Mouse (Mus musculus): Measurements from ENCODE around the gene Esam. TPM values are rescaled to one million over a fixed set of nuclear protein-coding genes. Genes with fewer than 3 reads are reported as not detected.

Gene Esam
- polyA plus RNA-seq, 1 experiment from 2014 or later = 47.2 TPM

DNA sequence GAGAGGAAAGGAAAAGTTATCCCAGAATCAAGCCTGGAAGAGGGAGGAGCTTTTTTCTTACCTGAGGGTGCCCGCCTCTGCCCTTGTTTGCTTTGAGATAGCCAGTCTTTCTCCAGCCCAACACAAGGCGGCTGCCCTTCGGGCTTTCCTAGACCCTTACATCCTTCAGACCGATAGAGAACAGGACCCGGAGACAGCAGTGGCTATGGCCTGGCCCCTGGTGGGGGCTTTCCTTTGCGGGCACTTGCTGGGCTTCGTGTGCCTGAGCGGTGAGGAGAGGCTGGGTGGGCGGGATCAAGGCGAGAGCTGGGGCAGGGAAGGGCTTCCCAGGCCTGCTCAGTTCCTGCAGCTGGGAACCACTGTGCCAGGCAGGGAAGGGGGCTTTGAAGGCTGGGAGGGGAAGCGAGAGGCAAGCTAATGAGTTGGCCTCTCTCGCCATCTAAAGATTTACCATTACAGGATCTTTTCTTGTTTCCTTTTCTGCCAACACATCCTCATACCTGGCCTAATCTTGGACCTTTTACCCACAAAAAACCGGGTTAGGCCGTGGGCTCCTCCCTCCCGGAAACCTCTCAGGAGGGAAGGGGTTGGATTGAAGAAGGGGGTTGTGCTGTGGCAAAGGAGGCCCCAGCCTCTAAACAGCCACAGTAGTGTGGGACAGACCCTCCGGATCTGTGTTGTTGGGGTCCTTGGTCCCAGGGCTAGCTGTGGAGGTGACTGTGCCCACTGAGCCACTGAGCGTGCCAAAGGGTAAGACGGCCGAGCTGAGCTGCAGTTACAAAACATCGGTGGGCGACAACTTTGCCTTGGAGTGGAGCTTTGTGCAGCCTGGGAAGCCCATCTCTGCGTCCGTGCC is 11.5 kb downstream of the Esam start, which contains the start of gene Vsig2:
Gene Vsig2, plus strand, starts transcription at position 86 of the 856 bp plus-strand sequence.
- H3K27me3 ChIP-seq (replicated peaks; ENCODE audit: control insufficient read depth, insufficient read depth, low read length) = 0 out of 2 replicates have a peak, but pooled peaks cover 3% of the 10 kb centered on the region
- WGBS = 47% methylated on average over 23 of the region's 23 CpGs
- ATAC-seq (replicated peaks; ENCODE audit: low FRiP score, low TSS enrichment, low read depth) (no peak), DNase-seq (ENCODE audit: low spot score) (no peak)
- no peak within 1 kb of the TSS for H3K4me3 ChIP-seq (ENCODE audit: low read depth, low read length)
- no peak within 1 kb of the TSS for H3K27ac ChIP-seq (ENCODE audit: low read depth)
- H3K9ac ChIP-seq (ENCODE audit: low read length) = no peak within 1 kb of the TSS
- H3K4me2 ChIP-seq (ENCODE audit: low read length) = 0 out of 2 replicates have a peak within 1 kb of the TSS, but pooled peaks have one; percentile 12
- no peaks in the 10 kb centered on the region for H3K9me3 ChIP-seq (ENCODE audit: control insufficient read depth, low read length)
- H3K36me3 ChIP-seq (ENCODE audit: control insufficient read depth, insufficient read depth, low read length) = no peaks in the 10 kb centered on the region
- H3K4me1 ChIP-seq (replicated peaks; ENCODE audit: control insufficient read depth, insufficient read depth, low read length) = peaks cover 5% of the 10 kb centered on the region

DNA sequence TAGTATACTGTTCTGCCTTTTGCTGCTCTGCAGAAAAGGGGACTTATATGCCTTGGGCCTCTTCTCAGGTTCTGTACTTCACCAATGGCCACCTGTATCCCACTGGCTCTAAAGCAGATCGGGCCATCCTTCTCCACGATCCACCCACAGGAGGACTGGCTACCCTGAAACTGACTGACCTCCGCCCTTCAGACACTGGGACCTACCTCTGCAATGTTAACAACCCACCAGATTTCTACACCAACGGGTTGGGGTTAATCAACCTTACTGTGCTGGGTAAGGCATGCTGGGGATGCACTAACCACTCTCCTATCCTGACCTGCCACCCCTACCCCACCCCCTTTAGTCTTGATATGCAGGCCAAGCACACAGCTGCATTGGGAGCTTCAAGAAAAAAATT is 12.3 kb downstream of the Esam start:
- no peak for ATAC-seq (replicated peaks; ENCODE audit: low FRiP score, low TSS enrichment, low read depth)
- H3K27ac ChIP-seq (ENCODE audit: low read depth) = no peak overlapping the region

GRCm38 (mm10) chr9:37540701-37541575 is 13.1 kb downstream of the Esam start:
- H3K27me3 ChIP-seq (replicated peaks; ENCODE audit: control insufficient read depth, insufficient read depth, low read length) = peaks cover 15% of the 10 kb centered on the region
- WGBS = 73% methylated on average over 6 of the region's 6 CpGs
- H3K9ac ChIP-seq (ENCODE audit: low read length) = no peak overlapping the region
- DNase-seq (ENCODE audit: low spot score) (no peak), ATAC-seq (replicated peaks; ENCODE audit: low FRiP score, low TSS enrichment, low read depth) (no peak)
- no peaks in the 10 kb centered on the region for H3K9me3 ChIP-seq (ENCODE audit: control insufficient read depth, low read length)
- H3K36me3 ChIP-seq (ENCODE audit: control insufficient read depth, insufficient read depth, low read length) = no peaks in the 10 kb centered on the region
- no peak overlapping the region for H3K4me2 ChIP-seq (ENCODE audit: low read length)
- H3K4me1 ChIP-seq (replicated peaks; ENCODE audit: control insufficient read depth, insufficient read depth, low read length) = peaks cover 6% of the 10 kb centered on the region
- no peak overlapping the region for H3K4me3 ChIP-seq (ENCODE audit: low read depth, low read length)
- H3K27ac ChIP-seq (ENCODE audit: low read depth) = no peak overlapping the region

More for the DNA sequence above, 12.3 kb downstream of the Esam start:
- Histone ChIP-seq H3K9ac (ENCODE audit: low read length) (no peak overlapping the region), H3K9me3 (ENCODE audit: control insufficient read depth, low read length) (no peaks in the 10 kb centered on the region), H3K4me3 (ENCODE audit: low read depth, low read length) (no peak overlapping the region), H3K27me3 (replicated peaks; ENCODE audit: control insufficient read depth, insufficient read depth, low read length) (peaks cover 8% of the 10 kb centered on the region; the same call in 1 of the 2 replicates), H3K4me2 (ENCODE audit: low read length) (no peak overlapping the region), H3K4me1 (replicated peaks; ENCODE audit: control insufficient read depth, insufficient read depth, low read length) (peaks cover 6% of the 10 kb centered on the region), H3K36me3 (ENCODE audit: control insufficient read depth, insufficient read depth, low read length) (no peaks in the 10 kb centered on the region)
- 87% methylated on average over 4 of the region's 4 CpGs for WGBS
- no peak for DNase-seq (ENCODE audit: low spot score)

DNA sequence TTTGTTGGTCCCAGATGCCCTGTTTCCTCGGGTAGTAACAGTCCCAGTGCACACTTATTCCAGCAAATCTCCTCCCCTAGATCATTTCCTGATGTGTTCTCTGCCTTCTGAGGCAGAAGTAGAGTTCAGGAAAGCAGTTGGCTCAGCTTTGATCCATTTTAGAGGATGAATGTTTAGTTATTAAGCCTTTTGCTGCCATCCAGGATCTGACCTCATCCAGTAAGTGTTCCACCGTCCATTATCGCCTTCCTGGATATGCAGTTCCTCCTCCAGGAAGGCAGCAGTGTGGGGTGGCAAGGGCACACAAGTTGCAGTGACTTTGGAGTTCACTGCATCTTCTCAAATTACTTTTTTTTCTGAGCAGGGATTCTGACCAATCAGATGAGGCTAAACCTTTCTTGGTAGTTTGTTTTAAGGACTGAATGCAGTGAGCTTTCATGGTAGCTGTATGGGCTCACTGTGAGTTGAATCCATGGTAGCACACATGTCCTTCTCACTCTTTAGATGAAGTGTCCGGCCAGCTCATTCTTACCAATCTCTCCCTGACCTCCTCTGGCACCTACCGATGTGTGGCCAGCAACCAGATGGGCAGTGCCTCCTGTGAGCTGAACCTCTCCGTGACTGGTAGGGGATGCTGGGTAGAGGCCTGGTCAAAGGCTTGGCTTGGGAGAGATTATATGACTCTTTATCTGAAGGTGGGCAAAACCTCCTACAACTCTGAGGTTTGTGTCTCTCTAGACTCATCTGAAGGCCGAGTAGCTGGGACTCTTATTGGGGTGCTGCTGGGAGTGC is 14.2 kb downstream of the Esam start:
- peaks cover 6% of the 10 kb centered on the region for H3K4me1 ChIP-seq (replicated peaks; ENCODE audit: control insufficient read depth, insufficient read depth, low read length)
- H3K36me3 ChIP-seq (ENCODE audit: control insufficient read depth, insufficient read depth, low read length) = no peaks in the 10 kb centered on the region
- H3K9me3 ChIP-seq (ENCODE audit: control insufficient read depth, low read length) = no peaks in the 10 kb centered on the region
- WGBS = 67% methylated on average over 7 of the region's 7 CpGs
- H3K4me3 ChIP-seq (ENCODE audit: low read depth, low read length) = no peak overlapping the region
- DNase-seq (ENCODE audit: low spot score) = no peak
- no peak for ATAC-seq (replicated peaks; ENCODE audit: low FRiP score, low TSS enrichment, low read depth)
- no peak overlapping the region for H3K9ac ChIP-seq (ENCODE audit: low read length)
- no peak overlapping the region for H3K27ac ChIP-seq (ENCODE audit: low read depth)
- H3K27me3 ChIP-seq (replicated peaks; ENCODE audit: control insufficient read depth, insufficient read depth, low read length) = peaks cover 26% of the 10 kb centered on the region
- no peak overlapping the region for H3K4me2 ChIP-seq (ENCODE audit: low read length)

DNA sequence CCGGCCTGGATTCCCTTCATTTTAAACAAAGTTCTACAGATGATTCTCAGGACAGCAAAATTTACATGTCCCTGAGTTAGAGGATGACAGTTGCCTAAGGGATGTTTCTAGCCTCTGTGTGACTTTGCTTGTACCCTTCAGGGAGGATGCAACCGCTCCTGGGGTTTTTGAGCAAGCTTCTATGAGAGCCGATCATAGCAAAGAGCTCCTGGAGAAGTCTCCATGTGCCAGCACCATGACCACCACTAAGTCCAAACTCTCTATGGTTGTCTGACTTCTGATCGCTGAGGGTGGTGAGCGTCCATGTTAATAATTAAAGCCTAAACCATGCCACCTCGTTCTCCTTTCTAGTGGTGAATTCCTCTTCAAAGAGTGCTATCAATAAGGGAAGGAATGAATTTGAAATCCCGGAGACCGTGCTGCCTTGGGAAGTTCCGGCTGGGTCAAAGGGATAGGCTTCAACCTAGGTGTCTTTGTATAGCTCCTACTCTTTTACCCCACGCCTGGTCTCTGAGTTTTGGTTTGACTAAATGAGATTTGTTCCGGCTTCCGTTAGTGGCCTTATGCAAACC is 16.1 kb downstream of the Esam start:
- Histone ChIP-seq H3K4me1 (replicated peaks; ENCODE audit: control insufficient read depth, insufficient read depth, low read length) (peaks cover 6% of the 10 kb centered on the region), H3K4me3 (ENCODE audit: low read depth, low read length) (peak overlapping the region; percentile 36), H3K36me3 (ENCODE audit: control insufficient read depth, insufficient read depth, low read length) (no peaks in the 10 kb centered on the region), H3K9ac (ENCODE audit: low read length) (no peak overlapping the region), H3K27me3 (replicated peaks; ENCODE audit: control insufficient read depth, insufficient read depth, low read length) (peaks cover 34% of the 10 kb centered on the region), H3K27ac (ENCODE audit: low read depth) (no peak overlapping the region), H3K4me2 (ENCODE audit: low read length) (peak overlapping the region; percentile 63), H3K9me3 (ENCODE audit: control insufficient read depth, low read length) (no peaks in the 10 kb centered on the region)
- WGBS = 29% methylated on average over 12 of the region's 12 CpGs
- ATAC-seq (replicated peaks; ENCODE audit: low FRiP score, low TSS enrichment, low read depth) (no peak), DNase-seq (ENCODE audit: low spot score) (no peak)

GRCm38 (mm10) chr9:37544447-37545165 is 16.7 kb downstream of the Esam start:
- peaks cover 37% of the 10 kb centered on the region for H3K27me3 ChIP-seq (replicated peaks; ENCODE audit: control insufficient read depth, insufficient read depth, low read length)
- H3K4me2 ChIP-seq (ENCODE audit: low read length) = peak overlapping the region; percentile 63
- H3K27ac ChIP-seq (ENCODE audit: low read depth) = no peak overlapping the region
- ATAC-seq (replicated peaks; ENCODE audit: low FRiP score, low TSS enrichment, low read depth) (peak; percentile 59; the same call in 1 of the 2 replicates), DNase-seq (ENCODE audit: low spot score) (peak; percentile 84)
- no peaks in the 10 kb centered on the region for H3K36me3 ChIP-seq (ENCODE audit: control insufficient read depth, insufficient read depth, low read length)
- peak overlapping the region; percentile 36 for H3K4me3 ChIP-seq (ENCODE audit: low read depth, low read length)
- 3% methylated on average over 29 of the region's 29 CpGs for WGBS
- no peak overlapping the region for H3K9ac ChIP-seq (ENCODE audit: low read length)
- H3K4me1 ChIP-seq (replicated peaks; ENCODE audit: control insufficient read depth, insufficient read depth, low read length) = peaks cover 6% of the 10 kb centered on the region
- no peaks in the 10 kb centered on the region for H3K9me3 ChIP-seq (ENCODE audit: control insufficient read depth, low read length)

- Histone ChIP-seq H3K4me2 (ENCODE audit: low read length) (peak overlapping the region; percentile 63), H3K27ac (ENCODE audit: low read depth) (no peak overlapping the region), H3K4me1 (replicated peaks; ENCODE audit: control insufficient read depth, insufficient read depth, low read length) (peaks cover 6% of the 10 kb centered on the region), H3K4me3 (ENCODE audit: low read depth, low read length) (peak overlapping the region; percentile 36), H3K27me3 (replicated peaks; ENCODE audit: control insufficient read depth, insufficient read depth, low read length) (peaks cover 43% of the 10 kb centered on the region), H3K9ac (ENCODE audit: low read length) (no peak overlapping the region), H3K36me3 (ENCODE audit: control insufficient read depth, insufficient read depth, low read length) (no peaks in the 10 kb centered on the region), H3K9me3 (ENCODE audit: control insufficient read depth, low read length) (no peaks in the 10 kb centered on the region)
- no peak for DNase-seq (ENCODE audit: low spot score)
- ATAC-seq (replicated peaks; ENCODE audit: low FRiP score, low TSS enrichment, low read depth) = no peak; the same call in 1 of the 2 replicates
- 7% methylated on average over 15 of the region's 17 CpGs for WGBS
Observed at GRCm38 (mm10) chr9:37545166-37545610, 17.3 kb downstream of the Esam start.
